Mouse (Mus musculus): Measurements from ENCODE around the gene Atp2b1. TPM values are rescaled to one million over a fixed set of nuclear protein-coding genes. Genes with fewer than 3 reads are reported as not detected.

Gene Atp2b1
- 9.2 TPM for polyA plus RNA-seq (2015; fragmentation: Illumina TruSeq; extraction: RNeasy Lipid Tissue Mini Kit (QIAGEN cat#74804); ENCODE audit: insufficient read depth, low read depth, low replicate concordance)

GRCm38 (mm10) chr10:98913961-98914809, at the start of gene Atp2b1:
Gene Atp2b1 (plus strand): TSS chr10:98914406.

Other genes starting within 250 kb of the Atp2b1 start
- gene Poc1b, start 192.6 kb downstream of the Atp2b1 start, polyA plus RNA-seq (2015; fragmentation: Illumina TruSeq; extraction: RNeasy Lipid Tissue Mini Kit (QIAGEN cat#74804); ENCODE audit: insufficient read depth, low read depth, low replicate concordance) = 3.0 TPM
- 2.0 TPM for gene Galnt4, start 193.8 kb downstream of the Atp2b1 start, polyA plus RNA-seq (2015; fragmentation: Illumina TruSeq; extraction: RNeasy Lipid Tissue Mini Kit (QIAGEN cat#74804); ENCODE audit: insufficient read depth, low read depth, low replicate concordance)
- not detected for gene Phxr2, start 211.9 kb downstream of the Atp2b1 start, polyA plus RNA-seq (2015; fragmentation: Illumina TruSeq; extraction: RNeasy Lipid Tissue Mini Kit (QIAGEN cat#74804); ENCODE audit: insufficient read depth, low read depth, low replicate concordance)

Data from pancreas, adult 10 weeks (tissue).